Mouse (Mus musculus) liver, embryonic 13.5 days (tissue): Measurements from ENCODE around the gene Erp29. TPM values are rescaled to one million over a fixed set of nuclear protein-coding genes. Genes with fewer than 3 reads are reported as not detected.

Experiments used
- ATAC-seq: fragments of 200-750 bp; cut with Nextera tagmentation; 2 replicates; pipeline ENCODE4 v1.8.0; 2017; ENCODE audit warnings: low read depth, mild to moderate bottlenecking, moderate number of reproducible peaks, moderate library complexity
- DNase-seq: peaks from one replicate; pipeline ENCODE4 v3.0.0; 2022
- H3K27ac ChIP-seq: fragments of 300-500 bp; sonication (generic); 2 replicates; pipeline ENCODE4 v1.5.1; 2015; ENCODE audit warnings: moderate library complexity, mild to moderate bottlenecking, inconsistent platforms
- H3K27me3 ChIP-seq: fragments of 300-500 bp; sonication (generic); 2 replicates; pipeline ENCODE4 v1.6.1; 2015; ENCODE audit warnings: mild to moderate bottlenecking, inconsistent platforms
- H3K36me3 ChIP-seq: fragments of 300-500 bp; sonication (generic); 2 replicates; pipeline ENCODE4 v1.6.1; 2015; ENCODE audit warnings: mild to moderate bottlenecking, inconsistent platforms
- H3K4me1 ChIP-seq: fragments of 300-500 bp; sonication (generic); replicated peaks from 2 replicates; pipeline ENCODE4 v1.6.1; 2015; ENCODE audit warnings: inconsistent platforms
- H3K4me2 ChIP-seq: fragments of 300-500 bp; sonication (generic); 2 replicates; pipeline ENCODE4 v1.6.1; 2015; ENCODE audit warnings: inconsistent platforms, mild to moderate bottlenecking, moderate library complexity
- H3K4me3 ChIP-seq: fragments of 300-500 bp; sonication (generic); replicated peaks from 2 replicates; pipeline ENCODE4 v1.5.1; 2015; ENCODE audit warnings: mild to moderate bottlenecking, inconsistent platforms
- H3K9ac ChIP-seq: fragments of 300-500 bp; sonication (generic); 2 replicates; pipeline ENCODE4 v1.6.1; 2015; ENCODE audit warnings: mild to moderate bottlenecking, inconsistent platforms
- H3K9me3 ChIP-seq: fragments of 300-500 bp; sonication (generic); replicated peaks from 2 replicates; pipeline ENCODE4 v1.6.1; 2016; ENCODE audit warnings: inconsistent platforms
- WGBS: fragments of 180-500 bp; shearing (Covaris S2); methylation state at CpG from one replicate; pipeline ENCODE4 v1.1.7; 2015; ENCODE audit not compliant: insufficient replicate concordance; 5-methylcytosine and 5-hydroxymethylcytosine counted together
- polyA plus RNA-seq: library from polyadenylated mRNA; unstranded; fragments of >200 nt; fragmentation: Nextera tagmentation; extraction: Ambion mirVana; gene quantifications from 2 replicates; pipeline ENCODE4 v1.2.1, GENCODE M21; 2015

Gene Erp29
- polyA plus RNA-seq, 1 experiment from 2014 or later = 102 TPM

DNA sequence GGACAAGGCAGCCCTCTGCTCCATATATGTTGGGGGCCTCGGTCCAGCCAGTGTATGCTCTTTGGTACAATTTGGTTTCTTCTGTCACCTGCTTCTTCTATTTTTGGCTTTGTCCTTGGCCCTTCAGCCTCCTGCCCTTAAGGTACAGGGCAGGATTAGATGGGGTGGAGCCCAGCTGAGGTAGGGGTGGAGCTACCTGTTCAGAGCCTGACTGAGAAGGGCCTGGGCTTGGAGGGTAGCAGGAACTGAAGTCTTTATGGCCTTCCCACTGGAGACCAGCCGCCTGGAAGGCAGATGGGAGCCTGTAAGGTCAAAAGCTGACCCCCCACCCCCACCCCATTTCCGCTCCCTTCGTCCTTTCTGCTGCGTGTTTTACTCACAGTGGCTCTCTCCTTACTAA lies 10.7 kb upstream of the Erp29 start:
- no peak overlapping the region for H3K4me3 ChIP-seq
- no peak for ATAC-seq
- H3K27me3 ChIP-seq = no peaks in the 10 kb centered on the region
- H3K36me3 ChIP-seq = no peaks in the 10 kb centered on the region
- 71% methylated on average over 5 of the region's 5 CpGs for WGBS
- no peak for DNase-seq
- H3K4me2 ChIP-seq = no peak overlapping the region
- H3K27ac ChIP-seq = no peak overlapping the region
- peak overlapping the region; percentile 47; the same call in 1 of the 2 replicates for H3K9ac ChIP-seq
- peaks cover 26% of the 10 kb centered on the region for H3K4me1 ChIP-seq
- 0 out of 2 replicates have a peak, but pooled peaks cover 2% of the 10 kb centered on the region for H3K9me3 ChIP-seq

DNA sequence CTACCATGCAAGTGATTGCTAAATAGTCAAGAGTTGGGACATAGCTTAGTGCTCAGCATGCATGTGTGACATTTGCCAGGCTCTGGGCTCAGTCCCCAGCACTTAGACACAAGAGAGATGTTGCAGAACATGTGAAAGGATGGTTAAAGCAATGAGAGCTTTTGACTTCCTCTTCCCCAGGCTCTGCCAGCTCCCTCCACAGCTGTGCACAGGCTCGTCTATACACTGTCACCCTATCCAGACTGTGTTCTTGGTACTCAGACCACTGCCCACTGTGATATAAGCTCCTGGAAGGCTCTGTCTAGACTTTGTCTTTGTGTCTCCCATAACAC lies 9.8 kb upstream of the Erp29 start:
- no peak overlapping the region for H3K9ac ChIP-seq
- peak; percentile 52 for ATAC-seq
- H3K27ac ChIP-seq = peak overlapping the region; percentile 65
- H3K4me1 ChIP-seq = peaks cover 26% of the 10 kb centered on the region
- no peak overlapping the region; the same call in 1 of the 2 replicates for H3K4me2 ChIP-seq
- H3K9me3 ChIP-seq = 0 out of 2 replicates have a peak, but pooled peaks cover 2% of the 10 kb centered on the region
- H3K36me3 ChIP-seq = no peaks in the 10 kb centered on the region
- H3K27me3 ChIP-seq = no peaks in the 10 kb centered on the region
- WGBS = 15% methylated on average over 1 of the region's 1 CpGs
- H3K4me3 ChIP-seq = no peak overlapping the region
- DNase-seq = no peak

GRCm38 (mm10) chr5:121461339-121462170 lies 9.2 kb upstream of the Erp29 start:
- H3K4me2 ChIP-seq = no peak overlapping the region; the same call in 1 of the 2 replicates
- H3K9me3 ChIP-seq = 0 out of 2 replicates have a peak, but pooled peaks cover 2% of the 10 kb centered on the region

GRCm38 (mm10) chr5:121455510-121456265 lies 3.4 kb upstream of the Erp29 start:
- Histone ChIP-seq H3K27me3 (no peaks in the 10 kb centered on the region), H3K27ac (peak overlapping the region; percentile 43; the same call in 1 of the 2 replicates), H3K4me1 (peaks cover 46% of the 10 kb centered on the region), H3K4me2 (no peak overlapping the region), H3K36me3 (no peaks in the 10 kb centered on the region), H3K4me3 (no peak overlapping the region), H3K9ac (0 out of 2 replicates have a peak overlapping the region, but pooled peaks have one; percentile 16), H3K9me3 (0 out of 2 replicates have a peak, but pooled peaks cover 2% of the 10 kb centered on the region)
- DNase-seq (no peak), ATAC-seq (no peak)
- WGBS = 51% methylated on average over 9 of the region's 9 CpGs

More at GRCm38 (mm10) chr5:121461339-121462170, 9.2 kb upstream of the Erp29 start:
- no peak for DNase-seq
- Histone ChIP-seq H3K4me3 (no peak overlapping the region), H3K4me1 (peaks cover 27% of the 10 kb centered on the region), H3K36me3 (no peaks in the 10 kb centered on the region), H3K9ac (no peak overlapping the region), H3K27ac (peak overlapping the region; percentile 65), H3K27me3 (no peaks in the 10 kb centered on the region)
- ATAC-seq = peak; percentile 83
- 38% methylated on average over 4 of the region's 4 CpGs for WGBS

GRCm38 (mm10) chr5:121454503-121454782 lies 2.1 kb upstream of the Erp29 start:
- Histone ChIP-seq H3K36me3 (peaks cover 4% of the 10 kb centered on the region), H3K9ac (no peak overlapping the region), H3K4me1 (peaks cover 58% of the 10 kb centered on the region), H3K4me3 (no peak overlapping the region), H3K4me2 (no peak overlapping the region), H3K27ac (no peak overlapping the region), H3K27me3 (no peaks in the 10 kb centered on the region), H3K9me3 (no peaks in the 10 kb centered on the region)
- ATAC-seq = no peak
- WGBS = 86% methylated on average over 3 of the region's 3 CpGs
- DNase-seq = no peak

GRCm38 (mm10) chr5:121453743-121454502 lies 1.6 kb upstream of the Erp29 start:
- Histone ChIP-seq H3K4me1 (peaks cover 62% of the 10 kb centered on the region), H3K27me3 (no peaks in the 10 kb centered on the region), H3K9me3 (no peaks in the 10 kb centered on the region), H3K4me3 (peak overlapping the region; percentile 93; the same call in 1 of the 2 replicates), H3K27ac (peak overlapping the region; percentile 2; the same call in 1 of the 2 replicates), H3K36me3 (peaks cover 9% of the 10 kb centered on the region), H3K9ac (peak overlapping the region; percentile 94; the same call in 1 of the 2 replicates), H3K4me2 (peak overlapping the region; percentile 97; the same call in 1 of the 2 replicates)
- no peak for ATAC-seq
- 85% methylated on average over 13 of the region's 13 CpGs for WGBS
- no peak for DNase-seq

DNA sequence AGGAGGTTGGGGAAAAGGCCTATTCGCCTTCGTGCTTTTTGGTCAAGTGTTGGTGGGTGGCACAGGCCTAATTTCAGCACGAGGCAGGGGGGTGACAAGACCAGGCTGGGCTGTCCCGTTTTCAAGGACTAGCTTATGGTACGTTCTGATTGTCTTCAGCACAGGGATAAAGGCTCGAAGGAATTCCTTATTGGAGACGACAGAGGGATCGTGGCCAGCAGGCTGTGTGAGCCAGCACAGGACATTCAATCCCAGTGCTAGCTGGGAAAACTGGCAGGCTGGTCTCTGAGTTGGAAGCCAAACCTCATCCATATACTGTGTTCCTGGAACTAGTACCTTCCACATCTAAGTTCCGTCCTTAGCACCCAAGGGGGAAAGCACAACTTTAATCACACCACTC lies 600 bp upstream of the Erp29 start:
- no peak for DNase-seq
- no peaks in the 10 kb centered on the region for H3K9me3 ChIP-seq
- peaks cover 19% of the 10 kb centered on the region for H3K36me3 ChIP-seq
- H3K27me3 ChIP-seq = no peaks in the 10 kb centered on the region
- 7% methylated on average over 9 of the region's 9 CpGs for WGBS
- peak overlapping the region; percentile 94 for H3K9ac ChIP-seq
- ATAC-seq = no peak; the same call in 1 of the 2 replicates
- H3K4me1 ChIP-seq = peaks cover 62% of the 10 kb centered on the region
- H3K4me2 ChIP-seq = peak overlapping the region; percentile 97
- H3K4me3 ChIP-seq = peak overlapping the region; percentile 93
- peak overlapping the region; percentile 91 for H3K27ac ChIP-seq

DNA sequence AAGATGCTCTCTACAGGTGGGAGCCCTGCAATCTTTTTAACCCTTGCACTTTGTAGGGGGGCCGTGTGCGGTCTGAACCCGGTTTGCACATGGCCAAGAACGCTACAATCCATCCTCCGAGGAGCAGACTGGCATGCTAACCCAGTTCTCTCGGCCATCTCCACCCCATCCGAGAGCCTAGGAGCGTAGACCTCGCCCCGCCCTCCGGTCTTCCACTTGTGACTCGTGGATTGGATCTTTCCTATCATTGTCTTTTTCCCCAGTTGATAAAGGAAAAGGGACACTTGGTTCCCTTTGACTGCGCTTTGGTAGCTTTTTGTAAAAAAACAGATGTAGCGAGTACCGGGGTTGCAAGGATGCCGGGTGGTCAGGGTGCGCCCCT lies 671 bp downstream of the Erp29 start, which contains the start of gene Tmem116:
TSS of gene Tmem116 (plus strand) at position 250 of the 382 bp plus-strand sequence.
- Histone ChIP-seq H3K9me3 (no peaks in the 10 kb centered on the region), H3K4me3 (peak within 1 kb of the TSS; percentile 93), H3K4me1 (peaks cover 62% of the 10 kb centered on the region), H3K27me3 (no peaks in the 10 kb centered on the region), H3K9ac (peak within 1 kb of the TSS; percentile 95), H3K4me2 (peak within 1 kb of the TSS; percentile 97), H3K27ac (peak within 1 kb of the TSS; percentile 96), H3K36me3 (peaks cover 31% of the 10 kb centered on the region)
- DNase-seq = peak; percentile 58
- under 1% methylated on average over 17 of the region's 17 CpGs for WGBS
- ATAC-seq = peak; percentile 53

DNA sequence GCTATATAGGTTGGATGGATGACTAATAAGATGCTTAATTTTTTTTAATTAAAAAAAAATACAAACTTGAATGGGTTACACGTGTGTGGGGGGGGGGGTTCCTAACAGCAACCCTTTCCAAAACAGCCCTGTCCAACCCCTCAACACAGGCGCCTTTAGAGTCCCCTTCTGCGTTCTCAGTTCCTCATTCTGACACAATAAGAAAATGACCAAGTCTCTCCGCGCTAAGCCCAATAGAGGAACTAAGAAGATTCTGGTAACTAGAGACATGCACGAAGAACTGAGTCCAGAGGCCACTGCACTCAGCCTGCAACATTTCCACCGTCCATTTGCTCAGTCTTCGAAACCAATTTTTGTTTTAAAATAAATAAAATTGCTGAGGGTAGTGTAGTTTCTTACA lies 1.1 kb downstream of the Erp29 start:
- peak overlapping the region; percentile 96 for H3K27ac ChIP-seq
- H3K9me3 ChIP-seq = no peaks in the 10 kb centered on the region
- 4% methylated on average over 8 of the region's 8 CpGs for WGBS
- peaks cover 58% of the 10 kb centered on the region for H3K4me1 ChIP-seq
- H3K4me3 ChIP-seq = peak overlapping the region; percentile 93
- peak overlapping the region; percentile 97 for H3K4me2 ChIP-seq
- ATAC-seq (no peak), DNase-seq (no peak)
- H3K27me3 ChIP-seq = no peaks in the 10 kb centered on the region
- peaks cover 36% of the 10 kb centered on the region for H3K36me3 ChIP-seq
- peak overlapping the region; percentile 95 for H3K9ac ChIP-seq

DNA sequence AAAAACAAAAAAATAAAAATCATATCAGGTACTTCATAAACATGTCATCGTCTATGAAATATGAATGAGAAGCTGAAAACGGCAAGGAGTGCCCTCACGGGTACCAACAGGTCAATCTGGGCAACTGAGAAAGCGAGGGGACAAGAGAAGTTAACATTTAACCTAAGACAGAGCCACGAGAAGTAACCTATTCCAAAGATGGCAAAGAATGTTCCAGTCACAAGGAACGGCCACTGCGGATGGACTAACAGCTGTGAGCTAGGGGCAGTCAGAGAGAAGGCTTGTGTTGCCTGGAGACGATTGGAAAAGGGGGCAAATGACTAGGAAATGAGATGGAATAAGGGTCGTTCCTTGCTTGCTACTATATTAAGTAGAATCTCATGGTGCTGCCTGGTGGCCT lies 1.8 kb downstream of the Erp29 start:
- ATAC-seq (no peak), DNase-seq (no peak)
- Histone ChIP-seq H3K27me3 (no peaks in the 10 kb centered on the region), H3K4me3 (peak overlapping the region; percentile 93), H3K4me2 (peak overlapping the region; percentile 97), H3K4me1 (peaks cover 50% of the 10 kb centered on the region), H3K9ac (peak overlapping the region; percentile 95), H3K36me3 (peaks cover 43% of the 10 kb centered on the region), H3K9me3 (no peaks in the 10 kb centered on the region), H3K27ac (peak overlapping the region; percentile 96)
- 78% methylated on average over 9 of the region's 9 CpGs for WGBS

GRCm38 (mm10) chr5:121449976-121450375 lies 2.3 kb downstream of the Erp29 start:
- ATAC-seq = no peak
- peak overlapping the region; percentile 96 for H3K27ac ChIP-seq
- WGBS = 48% methylated on average over 6 of the region's 6 CpGs
- H3K4me1 ChIP-seq = peaks cover 48% of the 10 kb centered on the region
- no peaks in the 10 kb centered on the region for H3K27me3 ChIP-seq
- peaks cover 48% of the 10 kb centered on the region for H3K36me3 ChIP-seq
- no peak overlapping the region for H3K4me3 ChIP-seq
- H3K4me2 ChIP-seq = peak overlapping the region; percentile 97
- DNase-seq = peak; percentile 49
- H3K9ac ChIP-seq = no peak overlapping the region
- H3K9me3 ChIP-seq = no peaks in the 10 kb centered on the region
